Mouse (Mus musculus): Measurements from ENCODE around the gene Nfrkb. TPM values are rescaled to one million over a fixed set of nuclear protein-coding genes. Genes with fewer than 3 reads are reported as not detected.
A peak's percentile ranks its signal among the peaks of the same experiment; 100 is the strongest.

Nfrkb gene
- polyA plus RNA-seq, 1 experiment from 2014 or later, result 27.5 TPM

DNA sequence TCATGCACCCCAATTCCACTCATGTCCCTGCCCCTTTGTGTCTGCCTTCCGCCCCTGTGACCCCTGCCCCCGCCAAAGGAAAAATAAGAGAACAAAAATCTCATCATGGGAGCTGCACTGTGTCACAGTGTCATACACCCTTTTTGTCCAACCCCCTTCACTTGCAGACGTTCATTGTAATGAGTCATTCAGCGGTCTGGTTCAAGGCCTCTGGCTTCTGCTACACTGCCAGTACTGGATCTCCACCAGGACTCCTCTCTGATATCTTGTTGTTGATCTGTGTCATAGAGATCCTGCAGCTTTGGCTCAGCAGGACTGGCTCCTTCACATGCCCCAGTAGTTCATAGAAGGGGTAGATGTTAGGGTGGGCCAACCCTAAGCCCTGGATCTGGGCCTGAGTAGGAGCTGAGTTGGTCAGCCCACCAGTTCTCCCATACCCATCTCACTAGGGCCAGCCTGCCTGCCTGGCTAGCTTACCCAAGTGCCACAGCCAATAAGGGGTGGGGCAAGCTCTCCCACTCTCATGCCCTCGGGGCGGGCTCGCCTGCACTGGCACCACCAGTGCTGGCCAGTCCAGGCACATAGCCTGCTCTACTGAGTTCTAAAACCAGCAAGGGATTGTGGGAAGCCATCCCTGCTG, 46.5 kb downstream of the Nfrkb start:
- H3K36me3 ChIP-seq (ENCODE audit: control insufficient read depth, insufficient read depth, low read length), result no peaks in the 10 kb centered on the region
- 73% methylated on average over 7 of the region's 7 CpGs for WGBS
- no peaks in the 10 kb centered on the region for H3K4me1 ChIP-seq (replicated peaks; ENCODE audit: control insufficient read depth, insufficient read depth, low read length)
- no peak overlapping the region for H3K27ac ChIP-seq (ENCODE audit: low read depth)
- DNase-seq (ENCODE audit: low spot score) (no peak), ATAC-seq (replicated peaks; ENCODE audit: low FRiP score, low TSS enrichment, low read depth) (no peak; the same call in 1 of the 2 replicates)
- H3K9me3 ChIP-seq (ENCODE audit: control insufficient read depth, low read length), result no peaks in the 10 kb centered on the region
- no peak overlapping the region for H3K9ac ChIP-seq (ENCODE audit: low read length)
- no peak overlapping the region for H3K4me2 ChIP-seq (ENCODE audit: low read length)
- H3K4me3 ChIP-seq (ENCODE audit: low read depth, low read length), result no peak overlapping the region
- no peaks in the 10 kb centered on the region for H3K27me3 ChIP-seq (replicated peaks; ENCODE audit: control insufficient read depth, insufficient read depth, low read length)

DNA sequence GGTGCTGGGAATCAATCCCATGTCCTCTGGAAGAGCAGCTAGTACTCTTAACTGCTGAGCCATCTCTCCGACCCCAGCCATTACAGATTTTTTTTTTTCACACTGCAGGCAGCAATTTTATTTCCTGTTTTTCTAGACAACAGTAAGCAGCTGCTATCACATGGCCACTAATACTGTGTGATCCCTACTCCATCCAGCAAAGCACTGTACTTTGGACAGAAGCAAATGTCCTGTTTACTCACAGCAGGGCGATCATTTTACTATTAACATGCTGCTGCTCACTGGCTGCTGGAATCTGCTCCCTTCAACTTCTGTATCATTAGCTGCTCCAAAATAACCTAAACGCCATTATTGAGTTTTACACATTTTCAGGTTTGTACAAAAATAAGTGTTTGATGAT, 47.4 kb downstream of the Nfrkb start:
- no peak overlapping the region for H3K4me2 ChIP-seq (ENCODE audit: low read length)
- 79% methylated on average over 3 of the region's 3 CpGs for WGBS
- ATAC-seq (replicated peaks; ENCODE audit: low FRiP score, low TSS enrichment, low read depth) (no peak), DNase-seq (ENCODE audit: low spot score) (no peak)
- no peaks in the 10 kb centered on the region for H3K4me1 ChIP-seq (replicated peaks; ENCODE audit: control insufficient read depth, insufficient read depth, low read length)
- no peaks in the 10 kb centered on the region for H3K27me3 ChIP-seq (replicated peaks; ENCODE audit: control insufficient read depth, insufficient read depth, low read length)
- no peaks in the 10 kb centered on the region for H3K36me3 ChIP-seq (ENCODE audit: control insufficient read depth, insufficient read depth, low read length)
- no peak overlapping the region for H3K27ac ChIP-seq (ENCODE audit: low read depth)
- H3K4me3 ChIP-seq (ENCODE audit: low read depth, low read length), result no peak overlapping the region
- no peaks in the 10 kb centered on the region for H3K9me3 ChIP-seq (ENCODE audit: control insufficient read depth, low read length)
- no peak overlapping the region for H3K9ac ChIP-seq (ENCODE audit: low read length)

- H3K4me3 ChIP-seq (ENCODE audit: low read depth, low read length), result no peak overlapping the region
- no peak for DNase-seq (ENCODE audit: low spot score)
- WGBS, result 90% methylated on average over 8 of the region's 8 CpGs
- H3K36me3 ChIP-seq (ENCODE audit: control insufficient read depth, insufficient read depth, low read length), result no peaks in the 10 kb centered on the region
- no peaks in the 10 kb centered on the region for H3K4me1 ChIP-seq (replicated peaks; ENCODE audit: control insufficient read depth, insufficient read depth, low read length)
- no peak overlapping the region for H3K9ac ChIP-seq (ENCODE audit: low read length)
- H3K27ac ChIP-seq (ENCODE audit: low read depth), result no peak overlapping the region
- no peaks in the 10 kb centered on the region for H3K9me3 ChIP-seq (ENCODE audit: control insufficient read depth, low read length)
- ATAC-seq (replicated peaks; ENCODE audit: low FRiP score, low TSS enrichment, low read depth), result no peak
- no peaks in the 10 kb centered on the region for H3K27me3 ChIP-seq (replicated peaks; ENCODE audit: control insufficient read depth, insufficient read depth, low read length)
- no peak overlapping the region for H3K4me2 ChIP-seq (ENCODE audit: low read length)
Observed at GRCm38 (mm10) chr9:31435415-31435814, 49.4 kb downstream of the Nfrkb start.

DNA sequence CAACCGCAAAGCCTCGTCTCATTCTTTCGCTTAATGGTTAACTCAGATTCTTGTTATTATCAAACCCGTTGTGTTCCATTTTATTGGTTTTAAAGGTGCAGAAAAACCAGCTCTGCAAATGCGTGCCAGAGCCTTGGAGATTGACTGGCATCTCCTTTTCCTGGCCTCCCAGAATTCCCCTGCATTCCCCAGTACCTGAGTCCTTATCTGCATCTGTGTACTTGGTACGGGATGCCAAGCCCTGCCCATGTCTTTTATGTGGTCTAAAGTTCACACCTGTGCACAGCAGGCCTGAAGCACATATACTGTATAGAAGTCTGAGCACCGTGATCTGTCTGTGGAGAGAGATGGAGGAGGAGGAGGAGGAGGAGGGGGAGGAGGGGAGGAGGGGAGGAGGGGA, 51.9 kb downstream of the Nfrkb start:
- no peaks in the 10 kb centered on the region for H3K9me3 ChIP-seq (ENCODE audit: control insufficient read depth, low read length)
- WGBS, result 60% methylated on average over 7 of the region's 7 CpGs
- H3K9ac ChIP-seq (ENCODE audit: low read length), result no peak overlapping the region
- H3K27me3 ChIP-seq (replicated peaks; ENCODE audit: control insufficient read depth, insufficient read depth, low read length), result no peaks in the 10 kb centered on the region
- no peak overlapping the region for H3K4me2 ChIP-seq (ENCODE audit: low read length)
- no peaks in the 10 kb centered on the region for H3K36me3 ChIP-seq (ENCODE audit: control insufficient read depth, insufficient read depth, low read length)
- DNase-seq (ENCODE audit: low spot score), result no peak
- no peaks in the 10 kb centered on the region for H3K4me1 ChIP-seq (replicated peaks; ENCODE audit: control insufficient read depth, insufficient read depth, low read length)
- H3K27ac ChIP-seq (ENCODE audit: low read depth), result peak overlapping the region; percentile 29; the same call in 1 of the 2 replicates
- H3K4me3 ChIP-seq (ENCODE audit: low read depth, low read length), result no peak overlapping the region
- peak; percentile 89 for ATAC-seq (replicated peaks; ENCODE audit: low FRiP score, low TSS enrichment, low read depth)

DNA sequence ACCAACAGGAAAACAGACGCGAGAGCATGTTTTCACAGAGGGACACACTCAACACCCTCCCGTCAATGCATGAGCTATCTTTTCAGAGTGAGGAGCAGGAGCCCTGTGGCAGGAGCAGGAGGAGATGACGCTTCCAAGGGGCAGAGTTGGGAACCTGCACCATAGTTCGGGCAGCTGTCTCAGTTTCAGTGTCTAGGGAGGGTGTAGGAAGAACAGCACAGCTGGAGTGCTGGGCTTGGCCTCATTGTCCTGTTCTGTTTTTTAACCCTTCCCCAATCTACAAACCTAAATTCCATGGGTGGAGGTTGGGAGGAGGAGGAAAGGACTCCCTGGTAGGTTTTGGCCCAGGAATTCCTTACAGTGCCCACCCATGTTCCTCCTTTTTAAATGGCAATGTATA, 52.8 kb downstream of the Nfrkb start:
- H3K4me3 ChIP-seq (ENCODE audit: low read depth, low read length), result no peak overlapping the region
- H3K9me3 ChIP-seq (ENCODE audit: control insufficient read depth, low read length), result no peaks in the 10 kb centered on the region
- H3K4me1 ChIP-seq (replicated peaks; ENCODE audit: control insufficient read depth, insufficient read depth, low read length), result no peaks in the 10 kb centered on the region
- H3K4me2 ChIP-seq (ENCODE audit: low read length), result no peak overlapping the region
- no peak overlapping the region for H3K27ac ChIP-seq (ENCODE audit: low read depth)
- no peaks in the 10 kb centered on the region for H3K36me3 ChIP-seq (ENCODE audit: control insufficient read depth, insufficient read depth, low read length)
- no peak for ATAC-seq (replicated peaks; ENCODE audit: low FRiP score, low TSS enrichment, low read depth)
- 64% methylated on average over 5 of the region's 5 CpGs for WGBS
- DNase-seq (ENCODE audit: low spot score), result no peak
- no peak overlapping the region for H3K9ac ChIP-seq (ENCODE audit: low read length)
- H3K27me3 ChIP-seq (replicated peaks; ENCODE audit: control insufficient read depth, insufficient read depth, low read length), result no peaks in the 10 kb centered on the region

- H3K4me3 ChIP-seq (ENCODE audit: low read depth, low read length), result no peak overlapping the region
- no peak for DNase-seq (ENCODE audit: low spot score)
- H3K4me1 ChIP-seq (replicated peaks; ENCODE audit: control insufficient read depth, insufficient read depth, low read length), result no peaks in the 10 kb centered on the region
- H3K9ac ChIP-seq (ENCODE audit: low read length), result no peak overlapping the region
- ATAC-seq (replicated peaks; ENCODE audit: low FRiP score, low TSS enrichment, low read depth), result no peak
- no peak overlapping the region for H3K27ac ChIP-seq (ENCODE audit: low read depth)
- WGBS, result 81% methylated on average over 5 of the region's 6 CpGs
- no peaks in the 10 kb centered on the region for H3K9me3 ChIP-seq (ENCODE audit: control insufficient read depth, low read length)
- no peak overlapping the region for H3K4me2 ChIP-seq (ENCODE audit: low read length)
- no peaks in the 10 kb centered on the region for H3K36me3 ChIP-seq (ENCODE audit: control insufficient read depth, insufficient read depth, low read length)
- H3K27me3 ChIP-seq (replicated peaks; ENCODE audit: control insufficient read depth, insufficient read depth, low read length), result no peaks in the 10 kb centered on the region
Observed at GRCm38 (mm10) chr9:31439341-31439740, 53.3 kb downstream of the Nfrkb start.

GRCm38 (mm10) chr9:31440366-31440765, 54.4 kb downstream of the Nfrkb start:
- H3K27me3 ChIP-seq (replicated peaks; ENCODE audit: control insufficient read depth, insufficient read depth, low read length), result no peaks in the 10 kb centered on the region
- no peak overlapping the region for H3K9ac ChIP-seq (ENCODE audit: low read length)
- H3K27ac ChIP-seq (ENCODE audit: low read depth), result no peak overlapping the region
- no peaks in the 10 kb centered on the region for H3K4me1 ChIP-seq (replicated peaks; ENCODE audit: control insufficient read depth, insufficient read depth, low read length)
- no peaks in the 10 kb centered on the region for H3K36me3 ChIP-seq (ENCODE audit: control insufficient read depth, insufficient read depth, low read length)
- WGBS, result 89% methylated on average over 5 of the region's 5 CpGs
- DNase-seq (ENCODE audit: low spot score) (no peak), ATAC-seq (replicated peaks; ENCODE audit: low FRiP score, low TSS enrichment, low read depth) (no peak)
- no peaks in the 10 kb centered on the region for H3K9me3 ChIP-seq (ENCODE audit: control insufficient read depth, low read length)
- H3K4me3 ChIP-seq (ENCODE audit: low read depth, low read length), result no peak overlapping the region
- H3K4me2 ChIP-seq (ENCODE audit: low read length), result no peak overlapping the region

DNA sequence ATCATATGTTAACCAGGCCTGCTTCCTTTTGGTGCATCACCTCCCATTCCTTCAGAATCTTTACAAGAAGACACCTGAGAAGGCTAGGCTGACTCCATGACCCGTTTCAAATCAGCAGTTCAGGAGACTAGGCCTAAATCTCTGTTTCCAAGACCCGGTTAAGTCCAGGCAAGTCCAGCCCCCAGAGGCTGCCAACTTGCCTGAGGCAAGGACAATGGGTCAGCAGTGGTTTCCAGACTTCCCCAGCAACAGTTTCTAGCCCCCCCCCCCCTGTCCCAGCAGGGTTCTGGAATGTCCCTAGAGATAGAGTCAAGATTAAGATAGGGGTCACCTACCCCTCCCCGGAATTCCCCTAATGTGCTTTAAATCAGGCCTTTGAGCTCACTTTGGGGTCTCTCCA, 55.5 kb downstream of the Nfrkb start:
- Histone ChIP-seq H3K27ac (ENCODE audit: low read depth) (no peak overlapping the region), H3K9me3 (ENCODE audit: control insufficient read depth, low read length) (no peaks in the 10 kb centered on the region)
- no peak for DNase-seq (ENCODE audit: low spot score)

DNA sequence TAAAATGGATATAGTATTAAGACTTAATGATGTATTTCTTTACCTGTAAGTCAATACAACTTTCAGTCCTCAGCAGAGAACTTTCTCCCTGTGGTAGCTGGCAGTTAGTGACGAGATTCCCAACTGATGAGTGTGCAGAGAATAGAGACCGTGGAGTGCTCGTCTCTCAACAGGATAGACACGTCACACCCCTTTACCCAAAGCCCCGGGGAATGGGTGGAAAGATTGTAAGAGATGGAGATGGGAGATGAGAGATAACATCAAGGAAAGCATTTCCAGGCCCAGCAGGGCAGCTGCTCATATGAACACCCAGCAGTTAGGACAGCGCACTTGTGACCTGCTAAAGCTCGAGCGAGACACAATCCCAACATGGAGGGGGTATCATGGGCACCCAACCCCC, 58.2 kb downstream of the Nfrkb start:
- Histone ChIP-seq H3K9me3 (ENCODE audit: control insufficient read depth, low read length) (no peaks in the 10 kb centered on the region), H3K4me1 (replicated peaks; ENCODE audit: control insufficient read depth, insufficient read depth, low read length) (no peaks in the 10 kb centered on the region), H3K27me3 (replicated peaks; ENCODE audit: control insufficient read depth, insufficient read depth, low read length) (no peaks in the 10 kb centered on the region), H3K9ac (ENCODE audit: low read length) (no peak overlapping the region), H3K27ac (ENCODE audit: low read depth) (no peak overlapping the region), H3K4me2 (ENCODE audit: low read length) (no peak overlapping the region), H3K4me3 (ENCODE audit: low read depth, low read length) (no peak overlapping the region), H3K36me3 (ENCODE audit: control insufficient read depth, insufficient read depth, low read length) (no peaks in the 10 kb centered on the region)
- DNase-seq (ENCODE audit: low spot score), result no peak
- no peak for ATAC-seq (replicated peaks; ENCODE audit: low FRiP score, low TSS enrichment, low read depth)
- 76% methylated on average over 8 of the region's 8 CpGs for WGBS

More for the DNA sequence above, 55.5 kb downstream of the Nfrkb start:
- no peak overlapping the region for H3K4me3 ChIP-seq (ENCODE audit: low read depth, low read length)
- no peak for ATAC-seq (replicated peaks; ENCODE audit: low FRiP score, low TSS enrichment, low read depth)
- H3K4me2 ChIP-seq (ENCODE audit: low read length), result no peak overlapping the region
- 92% methylated on average over 3 of the region's 3 CpGs for WGBS
- H3K9ac ChIP-seq (ENCODE audit: low read length), result no peak overlapping the region
- no peaks in the 10 kb centered on the region for H3K27me3 ChIP-seq (replicated peaks; ENCODE audit: control insufficient read depth, insufficient read depth, low read length)
- no peaks in the 10 kb centered on the region for H3K4me1 ChIP-seq (replicated peaks; ENCODE audit: control insufficient read depth, insufficient read depth, low read length)
- no peaks in the 10 kb centered on the region for H3K36me3 ChIP-seq (ENCODE audit: control insufficient read depth, insufficient read depth, low read length)

Measured in intestine, embryonic 14.5 days (tissue).